Comparison of ENCODE assay signal across 17 mouse cellular contexts in genomic region chr2:144541246-144541645, GRCm38 (mm10). TPM values are rescaled to one million over a fixed set of nuclear protein-coding genes. Genes with fewer than 3 reads are reported as not detected.
A peak's percentile ranks its signal among the peaks of the same experiment; 100 is the strongest.
DNase-seq lines count a peak whose midpoint lies in the region; ATAC-seq and TF ChIP-seq lines count a peak whose summit lies in the region.
"Had no signal": no experiment of that assay in that cellular context is flagged by ENCODE, and none has a peak within 500 bp of the region (broad histone marks: within the 10 kb centered on the region; RNA-seq: fewer than 3 reads in every experiment).

No protein-coding gene starts in this region.

- H3K9ac ChIP-seq in stomach, postnatal 0 days (ENCODE audit: low read length), result no peak overlapping the region
- H3K9ac ChIP-seq: liver, embryonic 12.5 days; stomach, embryonic 15.5 days had no signal

- peak; percentile 32 for DNase-seq in CD4-positive, CD25-positive, alpha-beta regulatory T cell, adult 2 months (ENCODE audit: low read depth, low spot score)
- no peak for DNase-seq in layer of hippocampus, adult 2 months (ENCODE audit: low spot score in 2 of 2)
- no peak for DNase-seq in layer of hippocampus, adult 9-10 months (ENCODE audit: low spot score)
- DNase-seq in thymus, postnatal 4 days, result peak; percentile 13
- no peak for DNase-seq in thymus, postnatal 25 days
- DNase-seq in stomach, postnatal 0 days (ENCODE audit: low spot score), result no peak
- DNase-seq in gastrocnemius, postnatal 10 days, result no peak
- DNase-seq: cerebellum, postnatal 10 days; heart, adult 11 months; heart, postnatal 14 days; kidney, postnatal 4 days had no signal

- H3K4me1 ChIP-seq in stomach, postnatal 0 days (replicated peaks; ENCODE audit: control insufficient read depth, insufficient read depth), result no peaks in the 10 kb centered on the region
- H3K4me1 ChIP-seq: liver, embryonic 12.5 days; stomach, embryonic 15.5 days had no signal

- H3K27ac ChIP-seq in layer of hippocampus, adult 2 months, result no peak overlapping the region
- H3K27ac ChIP-seq in stomach, postnatal 0 days (replicated peaks), result no peak overlapping the region
- H3K27ac ChIP-seq: liver, embryonic 12.5 days; macrophage; stomach, embryonic 15.5 days had no signal

- H3K36me3 ChIP-seq in stomach, postnatal 0 days (ENCODE audit: control insufficient read depth, insufficient read depth, low read length), result peaks cover 14% of the 10 kb centered on the region

- H3K27me3 ChIP-seq in stomach, postnatal 0 days (ENCODE audit: control insufficient read depth, insufficient read depth, low read length), result no peaks in the 10 kb centered on the region
- H3K27me3 ChIP-seq: liver, embryonic 12.5 days; stomach, embryonic 15.5 days had no signal

- peak; percentile 62 for TF ChIP-seq CTCF in layer of hippocampus, adult 2 months (conservative IDR thresholded peaks at IDR 0.05)
- peak; percentile 46 for TF ChIP-seq CTCF in stomach, postnatal 0 days (IDR thresholded peaks at IDR 0.05; ENCODE audit: low read depth)

- H3K4me3 ChIP-seq in layer of hippocampus, adult 2 months, result no peak overlapping the region
- H3K4me3 ChIP-seq in stomach, postnatal 0 days (ENCODE audit: low read depth, low read length), result no peak overlapping the region
- H3K4me3 ChIP-seq: liver, embryonic 12.5 days; myocyte; stomach, embryonic 15.5 days had no signal

- ATAC-seq in CD4-positive, CD25-positive, alpha-beta regulatory T cell, adult 4 months, result no peak
- no peak for ATAC-seq in stomach, postnatal 0 days (ENCODE audit: low FRiP score, low TSS enrichment)
- ATAC-seq: intestine, embryonic 16.5 days; liver, embryonic 12.5 days had no signal

- H3K9me3 ChIP-seq in stomach, postnatal 0 days (ENCODE audit: control insufficient read depth, low read length), result no peaks in the 10 kb centered on the region
- H3K9me3 ChIP-seq: liver, embryonic 12.5 days; stomach, embryonic 15.5 days had no signal

- H3K4me2 ChIP-seq in stomach, postnatal 0 days (replicated peaks; ENCODE audit: low read depth), result no peak overlapping the region
- H3K4me2 ChIP-seq: liver, embryonic 12.5 days; stomach, embryonic 15.5 days had no signal

- 83% methylated on average over 4 of the region's 4 CpGs for WGBS in stomach, postnatal 0 days

- TF ChIP-seq EP300 in stomach, postnatal 0 days (optimal IDR thresholded peaks at IDR 0.05), result no peak

RNA-seq across cellular contexts. Expression of gene Rbbp9, which starts 9.4 kb away (rescaled TPM):
- 1 to 10 TPM; 8.5 to 9.6 TPM for polyA plus RNA-seq in CD4-positive, CD25-positive, alpha-beta regulatory T cell, adult 4 months (2017; shearing (Covaris generic))
- 10 to 100 TPM; 28.1 to 30.2 TPM for total RNA-seq in layer of hippocampus, adult 2 months (2021)
- 29.2 and 31.6 TPM in 2 replicates for polyA plus RNA-seq in stomach, postnatal 0 days (2015; fragmentation: Nextera tagmentation; extraction: Ambion mirVana)
- 1 to 10 TPM; 9.0 to 9.9 TPM for total RNA-seq in gastrocnemius, postnatal 10 days (2021)

RNA-seq across cellular contexts. Expression of gene Polr3f, which starts 13.7 kb away (rescaled TPM):
- polyA plus RNA-seq in CD4-positive, CD25-positive, alpha-beta regulatory T cell, adult 4 months (2017; shearing (Covaris generic)), result 10 to 100 TPM; 22.8 to 25.4 TPM
- total RNA-seq in layer of hippocampus, adult 2 months (2021), result 10 to 100 TPM; 26.0 to 30.4 TPM
- 8.2 and 9.0 TPM in 2 replicates for polyA plus RNA-seq in stomach, postnatal 0 days (2015; fragmentation: Nextera tagmentation; extraction: Ambion mirVana)
- 10 to 100 TPM; 11.8 TPM for total RNA-seq in gastrocnemius, postnatal 10 days (2021)

RNA-seq across cellular contexts. Expression of gene Dzank1, which starts 14.0 kb away (rescaled TPM):
- under 1 TPM in 1 of 2 experiments, not detected in 1; 0.96 TPM for polyA plus RNA-seq in CD4-positive, CD25-positive, alpha-beta regulatory T cell, adult 4 months (2017; shearing (Covaris generic))
- 100 to 1,000 TPM; 126 TPM for total RNA-seq in layer of hippocampus, adult 2 months (2021)
- 0.39 and 0.51 TPM in 2 replicates for polyA plus RNA-seq in stomach, postnatal 0 days (2015; fragmentation: Nextera tagmentation; extraction: Ambion mirVana)
- total RNA-seq in gastrocnemius, postnatal 10 days (2021), result 1 to 10 TPM in 1 of 2 experiments, under 1 TPM in 1; 0.68 to 1.2 TPM

RNA-seq across cellular contexts. Expression of gene Sec23b, which starts 14.8 kb away (rescaled TPM):
- polyA plus RNA-seq in CD4-positive, CD25-positive, alpha-beta regulatory T cell, adult 4 months (2017; shearing (Covaris generic)), result 100 to 1,000 TPM in 1 of 2 experiments, 10 to 100 TPM in 1; 74.5 to 101 TPM
- total RNA-seq in layer of hippocampus, adult 2 months (2021), result 10 to 100 TPM; 46.1 to 46.6 TPM
- 74.3 and 74.5 TPM in 2 replicates for polyA plus RNA-seq in stomach, postnatal 0 days (2015; fragmentation: Nextera tagmentation; extraction: Ambion mirVana)
- total RNA-seq in gastrocnemius, postnatal 10 days (2021), result 10 to 100 TPM; 15.1 to 21.3 TPM

RNA-seq across cellular contexts. Expression of gene Smim26, which starts 52.6 kb away (rescaled TPM):
- 10 to 100 TPM; 18.1 to 28.9 TPM for polyA plus RNA-seq in CD4-positive, CD25-positive, alpha-beta regulatory T cell, adult 4 months (2017; shearing (Covaris generic))
- total RNA-seq in layer of hippocampus, adult 2 months (2021), result 10 to 100 TPM; 57.2 to 62.7 TPM
- 50.4 and 55.2 TPM in 2 replicates for polyA plus RNA-seq in stomach, postnatal 0 days (2015; fragmentation: Nextera tagmentation; extraction: Ambion mirVana)
- 10 to 100 TPM; 45.4 to 49.9 TPM for total RNA-seq in gastrocnemius, postnatal 10 days (2021)

Comparison
In these comparisons a context has a peak if more than half of its experiments do, and no peak if none do; other contexts are left out.
1. DNase-seq: peak in CD4-positive, CD25-positive, alpha-beta regulatory T cell, adult 2 months (single experiment) and thymus, postnatal 4 days (single experiment); none in layer of hippocampus, adult 2 months (0 of 2), layer of hippocampus, adult 9-10 months (single experiment), thymus, postnatal 25 days (single experiment), stomach, postnatal 0 days (single experiment) and gastrocnemius, postnatal 10 days (single experiment).
2. RNA of gene Dzank1, which starts 14.0 kb away (total RNA-seq): 126 TPM in layer of hippocampus, adult 2 months; 0.68 to 1.2 TPM in gastrocnemius, postnatal 10 days; every median in the first group is over 10 times any median in the second.